Mouse (Mus musculus): Measurements from ENCODE around the gene Chaf1a. TPM values are rescaled to one million over a fixed set of nuclear protein-coding genes. Genes with fewer than 3 reads are reported as not detected.
A peak's percentile ranks its signal among the peaks of the same experiment; 100 is the strongest.

Chaf1a gene
- polyA plus RNA-seq (2012; ENCODE audit: insufficient read depth, insufficient read length, low replicate concordance, missing spikeins) = not detected in 2 replicates

- TF ChIP-seq CTCF (IDR thresholded peaks at IDR 0.05; ENCODE audit: insufficient read depth, low read depth, low read length) (no peak), POLR2A (IDR thresholded peaks at IDR 0.05; ENCODE audit: insufficient read depth, low read depth, low read length) (peak; percentile 34; the same call in 1 of the 2 replicates)
- WGBS = under 1% methylated on average over 68 of the region's 68 CpGs
- Histone ChIP-seq H3K4me3 (ENCODE audit: insufficient read depth, low read depth, low read length) (peak within 1 kb of the TSS; percentile 54), H3K27ac (ENCODE audit: insufficient read depth, low read depth, low read length) (no peak within 1 kb of the TSS), H3K4me1 (ENCODE audit: control insufficient read depth, insufficient read depth, low read length) (peaks cover 7% of the 10 kb centered on the region)
Observed at GRCm38 (mm10) chr17:56040030-56040856, at the start of gene Chaf1a. Gene Chaf1a (plus strand): TSS chr17:56040439.

GRCm38 (mm10) chr17:55996007-55996406 is 44.2 kb upstream of the Chaf1a start:
- TF ChIP-seq POLR2A (IDR thresholded peaks at IDR 0.05; ENCODE audit: insufficient read depth, low read depth, low read length) = no peak
- TF ChIP-seq CTCF (IDR thresholded peaks at IDR 0.05; ENCODE audit: insufficient read depth, low read depth, low read length) = no peak
- H3K4me3 ChIP-seq (ENCODE audit: insufficient read depth, low read depth, low read length) = no peak overlapping the region
- H3K27ac ChIP-seq (ENCODE audit: insufficient read depth, low read depth, low read length) = no peak overlapping the region
- 83% methylated on average over 15 of the region's 15 CpGs for WGBS
- peaks cover 10% of the 10 kb centered on the region for H3K4me1 ChIP-seq (ENCODE audit: control insufficient read depth, insufficient read depth, low read length)

GRCm38 (mm10) chr17:55999794-56000499 is 40.3 kb upstream of the Chaf1a start:
- H3K27ac ChIP-seq (ENCODE audit: insufficient read depth, low read depth, low read length) = no peak overlapping the region
- H3K4me1 ChIP-seq (ENCODE audit: control insufficient read depth, insufficient read depth, low read length) = no peaks in the 10 kb centered on the region
- H3K4me3 ChIP-seq (ENCODE audit: insufficient read depth, low read depth, low read length) = no peak overlapping the region
- WGBS = 13% methylated on average over 30 of the region's 30 CpGs
- no peak for TF ChIP-seq POLR2A (IDR thresholded peaks at IDR 0.05; ENCODE audit: insufficient read depth, low read depth, low read length)
- TF ChIP-seq CTCF (IDR thresholded peaks at IDR 0.05; ENCODE audit: insufficient read depth, low read depth, low read length) = no peak

GRCm38 (mm10) chr17:56003000-56003399 is 37.2 kb upstream of the Chaf1a start:
- H3K4me3 ChIP-seq (ENCODE audit: insufficient read depth, low read depth, low read length) = no peak overlapping the region
- H3K27ac ChIP-seq (ENCODE audit: insufficient read depth, low read depth, low read length) = no peak overlapping the region
- no peak for TF ChIP-seq CTCF (IDR thresholded peaks at IDR 0.05; ENCODE audit: insufficient read depth, low read depth, low read length)
- no peak for TF ChIP-seq POLR2A (IDR thresholded peaks at IDR 0.05; ENCODE audit: insufficient read depth, low read depth, low read length)
- 81% methylated on average over 3 of the region's 3 CpGs for WGBS
- H3K4me1 ChIP-seq (ENCODE audit: control insufficient read depth, insufficient read depth, low read length) = no peaks in the 10 kb centered on the region

GRCm38 (mm10) chr17:56005415-56006061 is 34.7 kb upstream of the Chaf1a start, which contains the start of the genes Stap2 and Mpnd:
Gene Stap2 (minus strand): TSS chr17:56005584.
Gene Mpnd (plus strand): TSS chr17:56005711.
- H3K4me3 ChIP-seq (ENCODE audit: insufficient read depth, low read depth, low read length) = no peak within 1 kb of the TSS
- H3K27ac ChIP-seq (ENCODE audit: insufficient read depth, low read depth, low read length) = no peak within 1 kb of the TSS
- 50% methylated on average over 13 of the region's 13 CpGs for WGBS
- no peak for TF ChIP-seq CTCF (IDR thresholded peaks at IDR 0.05; ENCODE audit: insufficient read depth, low read depth, low read length)
- TF ChIP-seq POLR2A (IDR thresholded peaks at IDR 0.05; ENCODE audit: insufficient read depth, low read depth, low read length) = no peak
- peaks cover 10% of the 10 kb centered on the region for H3K4me1 ChIP-seq (ENCODE audit: control insufficient read depth, insufficient read depth, low read length)

GRCm38 (mm10) chr17:56006956-56007355 is 33.3 kb upstream of the Chaf1a start:
- no peak overlapping the region for H3K27ac ChIP-seq (ENCODE audit: insufficient read depth, low read depth, low read length)
- WGBS = 64% methylated on average over 10 of the region's 10 CpGs
- no peak overlapping the region for H3K4me3 ChIP-seq (ENCODE audit: insufficient read depth, low read depth, low read length)
- TF ChIP-seq CTCF (IDR thresholded peaks at IDR 0.05; ENCODE audit: insufficient read depth, low read depth, low read length) (no peak), POLR2A (IDR thresholded peaks at IDR 0.05; ENCODE audit: insufficient read depth, low read depth, low read length) (no peak)
- H3K4me1 ChIP-seq (ENCODE audit: control insufficient read depth, insufficient read depth, low read length) = peaks cover 14% of the 10 kb centered on the region

GRCm38 (mm10) chr17:56007444-56008355 is 32.5 kb upstream of the Chaf1a start:
- 41% methylated on average over 14 of the region's 14 CpGs for WGBS
- Histone ChIP-seq H3K4me1 (ENCODE audit: control insufficient read depth, insufficient read depth, low read length) (peaks cover 14% of the 10 kb centered on the region), H3K4me3 (ENCODE audit: insufficient read depth, low read depth, low read length) (no peak overlapping the region), H3K27ac (ENCODE audit: insufficient read depth, low read depth, low read length) (no peak overlapping the region)
- TF ChIP-seq CTCF (IDR thresholded peaks at IDR 0.05; ENCODE audit: insufficient read depth, low read depth, low read length) (no peak), POLR2A (IDR thresholded peaks at IDR 0.05; ENCODE audit: insufficient read depth, low read depth, low read length) (no peak)

Data from olfactory bulb, adult 2 months (tissue).